Mouse (Mus musculus) E14TG2a.4 (cell line): ENCODE measurements around the gene P4ha1.

Experiments used
- CTCF ChIP-seq: conservative IDR thresholded peaks from 2 replicates; pipeline ENCODE4 v1.5.1; 2014; ENCODE audit warnings: low read length
- NANOG ChIP-seq: IDR thresholded peaks from 2 replicates; pipeline ENCODE4 v1.6.1; 2014; ENCODE audit warnings: borderline replicate concordance, low read length, mixed read lengths

DNA sequence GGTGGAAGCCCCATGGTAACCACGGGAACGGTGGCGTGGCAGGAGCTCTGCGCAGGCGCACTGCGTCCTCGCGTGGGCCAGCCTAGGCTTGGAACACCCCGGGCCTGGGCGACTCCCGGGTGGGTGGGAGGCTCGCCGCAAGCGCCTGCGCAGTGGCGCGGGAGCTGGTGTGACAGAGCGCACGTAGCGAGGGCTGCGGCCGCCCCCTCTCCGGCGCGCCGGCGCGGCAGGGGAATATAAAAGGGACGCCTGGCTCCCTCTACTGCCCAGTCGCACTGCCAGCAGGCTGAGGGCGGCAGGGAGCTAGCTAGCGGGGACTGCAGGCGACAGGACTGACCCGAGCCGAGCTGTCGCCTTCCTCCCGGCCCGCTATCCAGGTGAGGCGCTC lies at the start of gene P4ha1:
- TF ChIP-seq CTCF (no peak), NANOG (no peak)
